Mouse (Mus musculus) MEL (cell line): ENCODE results near the gene 1190005I06Rik.

Source experiments
- CHD1 ChIP-seq: IDR thresholded peaks from 2 replicates; pipeline ENCODE4 v1.6.1; 2012; ENCODE audit warnings: low read depth, mild to moderate bottlenecking, inconsistent platforms, low read length, improper control_type of control experiment
- CTCF ChIP-seq, 3 experiments: IDR thresholded peaks in 2 of 3; conservative IDR thresholded peaks in 1 of 3; 2 replicates each; pipeline ENCODE4 v1.5.1; 2011 to 2012; ENCODE audit warnings: low read length in 3 of 3, low read depth in 2 of 3, mild to moderate bottlenecking in 2 of 3, improper control_type of control experiment in 1 of 3, inconsistent platforms in 1 of 3, mixed read lengths in 1 of 3, moderate library complexity in 1 of 3; ENCODE audit not compliant: control insufficient read depth in 1 of 3, insufficient read depth in 1 of 3, poor library complexity in 1 of 3, severe bottlenecking in 1 of 3
- E2F4 ChIP-seq: IDR thresholded peaks from 2 replicates; pipeline ENCODE4 v1.6.1; 2011; ENCODE audit warnings: low read depth, low read length, improper control_type of control experiment, borderline replicate concordance
- ELF1 ChIP-seq: IDR thresholded peaks from 2 replicates; pipeline ENCODE4 v1.6.1; 2014; ENCODE audit warnings: low read depth, mild to moderate bottlenecking, inconsistent platforms, low read length, improper control_type of control experiment, moderate library complexity
- EP300 ChIP-seq, 2 experiments: IDR thresholded peaks; 2 replicates each; pipeline ENCODE4 v1.6.1; 2011; ENCODE audit warnings: improper control_type of control experiment in 2 of 2, low read length in 2 of 2, low read depth in 1 of 2, mild to moderate bottlenecking in 1 of 2
- MEF2A ChIP-seq: IDR thresholded peaks from 2 replicates; pipeline ENCODE4 v1.6.1; 2014; ENCODE audit warnings: low read depth, mild to moderate bottlenecking, inconsistent platforms, low read length, improper control_type of control experiment; ENCODE audit not compliant: poor library complexity, insufficient replicate concordance, severe bottlenecking; ENCODE audit errors: extremely low read depth
- MXI1 ChIP-seq: IDR thresholded peaks from 2 replicates; pipeline ENCODE4 v1.6.1; 2011; ENCODE audit warnings: mild to moderate bottlenecking, low read depth, low read length, improper control_type of control experiment
- MYB ChIP-seq: IDR thresholded peaks from 2 replicates; pipeline ENCODE4 v1.6.1; 2011; ENCODE audit warnings: mild to moderate bottlenecking, low read depth, low read length, improper control_type of control experiment
- POLR2A ChIP-seq, 2 experiments: IDR thresholded peaks; 2 replicates each; pipeline ENCODE4 v1.6.1; 2011 to 2012; ENCODE audit warnings: low read length in 2 of 2, mild to moderate bottlenecking in 2 of 2, control low read depth in 1 of 2, improper control_type of control experiment in 1 of 2, low read depth in 1 of 2, moderate library complexity in 1 of 2; ENCODE audit not compliant: control insufficient read depth in 1 of 2, insufficient read depth in 1 of 2, poor library complexity in 1 of 2
- POLR2AphosphoS2 ChIP-seq: IDR thresholded peaks from 2 replicates; pipeline ENCODE4 v1.6.1; 2011; ENCODE audit warnings: low read length, improper control_type of control experiment
- SIN3A ChIP-seq: IDR thresholded peaks from 2 replicates; pipeline ENCODE4 v1.6.1; 2012; ENCODE audit warnings: low read length, improper control_type of control experiment, inconsistent platforms
- UBTF ChIP-seq: IDR thresholded peaks from 2 replicates; pipeline ENCODE4 v1.6.1; 2012; ENCODE audit warnings: low read depth, mild to moderate bottlenecking, inconsistent platforms, low read length, improper control_type of control experiment, moderate library complexity, borderline replicate concordance; ENCODE audit not compliant: insufficient read depth
- ZNF384 ChIP-seq: IDR thresholded peaks from 2 replicates; pipeline ENCODE4 v1.6.1; 2012; ENCODE audit warnings: low read depth, mild to moderate bottlenecking, inconsistent platforms, low read length, improper control_type of control experiment

DNA sequence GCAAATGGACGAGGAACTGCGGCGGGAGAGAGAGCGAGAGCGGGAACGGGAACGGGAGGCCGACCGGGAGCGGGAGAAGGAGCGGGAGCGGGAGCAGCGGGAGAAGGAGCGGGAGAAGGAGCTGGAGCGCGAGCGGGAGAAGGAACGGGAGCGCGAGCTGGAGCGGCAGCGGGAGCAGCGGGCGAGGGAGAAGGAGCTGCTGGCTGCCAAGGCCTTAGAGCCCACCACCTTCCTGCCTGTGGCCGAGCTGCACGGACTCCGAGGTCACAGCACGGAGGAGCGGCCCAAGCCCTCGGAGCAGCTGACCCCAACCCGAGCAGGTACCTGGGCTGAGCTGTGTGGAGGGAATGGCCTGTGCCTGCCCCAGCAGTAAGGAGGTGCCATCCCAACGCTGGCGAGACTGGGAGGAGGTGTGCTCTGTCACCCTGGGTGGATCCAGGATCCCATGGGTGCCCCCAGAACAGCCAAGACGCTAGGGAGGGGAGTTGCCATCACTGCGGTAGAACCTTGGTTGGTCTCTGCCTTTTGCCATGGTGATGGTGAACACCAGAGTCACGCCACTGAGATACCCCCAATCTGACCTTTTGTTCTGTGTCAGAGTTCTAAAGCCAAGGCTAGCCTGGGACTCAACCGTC, 79.2 kb downstream of the 1190005I06Rik start:
- no peak for TF ChIP-seq ELF1
- TF ChIP-seq MYB = no peak
- no peak for TF ChIP-seq CTCF (IDR thresholded peaks at IDR 0.05 in 2 of 3, conservative IDR thresholded peaks at IDR 0.05 in 1 of 3; ENCODE audit: control insufficient read depth in 1 of 3, insufficient read depth in 1 of 3, low read depth in 2 of 3, low read length in 3 of 3, poor library complexity in 1 of 3, severe bottlenecking in 1 of 3)
- TF ChIP-seq POLR2A (IDR thresholded peaks at IDR 0.05; ENCODE audit: control insufficient read depth in 1 of 2, insufficient read depth in 1 of 2, low read depth in 1 of 2, low read length in 2 of 2, poor library complexity in 1 of 2) = no peak; a peak in 1 of 4 replicates
- TF ChIP-seq SIN3A = no peak
- no peak for TF ChIP-seq MXI1
- TF ChIP-seq EP300 (IDR thresholded peaks at IDR 0.05; ENCODE audit: low read depth in 1 of 2, low read length in 2 of 2) = no peak
- TF ChIP-seq E2F4 = no peak
- TF ChIP-seq UBTF = no peak
- TF ChIP-seq MEF2A = no peak
- TF ChIP-seq CHD1 = no peak
- TF ChIP-seq POLR2AphosphoS2 = no peak
- no peak for TF ChIP-seq ZNF384
